Mouse (Mus musculus): Measurements from ENCODE around the gene Tex22. TPM values are rescaled to one million over a fixed set of nuclear protein-coding genes. Genes with fewer than 3 reads are reported as not detected.

Tex22 gene
- total and polyA plus RNA-seq, 3 experiments = 0.21 to 0.27 TPM; not detected in 1

GRCm38 (mm10) chr12:113049836-113050235 is 24.5 kb upstream of the Tex22 start:
- no peak for TF ChIP-seq EP300 (IDR thresholded peaks at IDR 0.05; ENCODE audit: insufficient read depth, low read depth, low read length)
- TF ChIP-seq CTCF (IDR thresholded peaks at IDR 0.05) = no peak
- no peak for TF ChIP-seq POLR2A (IDR thresholded peaks at IDR 0.05; ENCODE audit: insufficient read depth, low read depth, low read length)
- no peak overlapping the region for H3K4me3 ChIP-seq
- no peaks in the 10 kb centered on the region for H3K4me1 ChIP-seq (ENCODE audit: control insufficient read depth, insufficient read depth, low read length)
- no peaks in the 10 kb centered on the region for H3K27me3 ChIP-seq (ENCODE audit: control insufficient read depth, insufficient read depth, low read length)
- intact Hi-C loops (cut with DNase I) = no loop called here
- H3K27ac ChIP-seq = no peak overlapping the region
- no peak for DNase-seq
- H3K36me3 ChIP-seq (ENCODE audit: control insufficient read depth, insufficient read depth, low read length) = no peaks in the 10 kb centered on the region
- no peaks in the 10 kb centered on the region for H3K79me2 ChIP-seq (replicated peaks; ENCODE audit: control insufficient read depth, insufficient read depth, low read length)
- H3K9ac ChIP-seq (ENCODE audit: low read depth, low read length) = no peak overlapping the region
- 66% methylated on average over 9 of the region's 9 CpGs for WGBS

GRCm38 (mm10) chr12:113050671-113051070 is 23.6 kb upstream of the Tex22 start:
- H3K27me3 ChIP-seq (ENCODE audit: control insufficient read depth, insufficient read depth, low read length) = no peaks in the 10 kb centered on the region
- no peak for DNase-seq
- no peak overlapping the region for H3K27ac ChIP-seq
- H3K4me3 ChIP-seq = no peak overlapping the region
- peaks cover under 1% of the 10 kb centered on the region for H3K4me1 ChIP-seq (ENCODE audit: control insufficient read depth, insufficient read depth, low read length)
- no peak for TF ChIP-seq CTCF (IDR thresholded peaks at IDR 0.05)
- TF ChIP-seq EP300 (IDR thresholded peaks at IDR 0.05; ENCODE audit: insufficient read depth, low read depth, low read length) = no peak
- TF ChIP-seq POLR2A (IDR thresholded peaks at IDR 0.05; ENCODE audit: insufficient read depth, low read depth, low read length) = no peak
- H3K36me3 ChIP-seq (ENCODE audit: control insufficient read depth, insufficient read depth, low read length) = no peaks in the 10 kb centered on the region; the same call in 1 of the 2 replicates
- no peaks in the 10 kb centered on the region for H3K79me2 ChIP-seq (replicated peaks; ENCODE audit: control insufficient read depth, insufficient read depth, low read length)
- intact Hi-C loops (cut with DNase I) = no loop called here
- H3K9ac ChIP-seq (ENCODE audit: low read depth, low read length) = no peak overlapping the region
- 91% methylated on average over 12 of the region's 12 CpGs for WGBS

GRCm38 (mm10) chr12:113051628-113052403 is 22.5 kb upstream of the Tex22 start:
- Histone ChIP-seq H3K27me3 (ENCODE audit: control insufficient read depth, insufficient read depth, low read length) (no peaks in the 10 kb centered on the region), H3K4me1 (ENCODE audit: control insufficient read depth, insufficient read depth, low read length) (peaks cover 4% of the 10 kb centered on the region), H3K79me2 (replicated peaks; ENCODE audit: control insufficient read depth, insufficient read depth, low read length) (no peaks in the 10 kb centered on the region), H3K4me3 (no peak overlapping the region), H3K36me3 (ENCODE audit: control insufficient read depth, insufficient read depth, low read length) (no peaks in the 10 kb centered on the region; the same call in 1 of the 2 replicates), H3K9ac (ENCODE audit: low read depth, low read length) (no peak overlapping the region), H3K27ac (no peak overlapping the region)
- DNase-seq = no peak
- TF ChIP-seq EP300 (IDR thresholded peaks at IDR 0.05; ENCODE audit: insufficient read depth, low read depth, low read length) (no peak), POLR2A (IDR thresholded peaks at IDR 0.05; ENCODE audit: insufficient read depth, low read depth, low read length) (no peak), CTCF (IDR thresholded peaks at IDR 0.05) (no peak)
- intact Hi-C loops (cut with DNase I) = no loop called here
- 51% methylated on average over 9 of the region's 9 CpGs for WGBS

GRCm38 (mm10) chr12:113056089-113056488 is 18.2 kb upstream of the Tex22 start:
- intact Hi-C loops (cut with DNase I) = loop anchor here (5.0 kb wide), 1 partner anchor 76 kb away; no protein-coding TSS in a partner anchor
- H3K79me2 ChIP-seq (replicated peaks; ENCODE audit: control insufficient read depth, insufficient read depth, low read length) = no peaks in the 10 kb centered on the region
- TF ChIP-seq EP300 (IDR thresholded peaks at IDR 0.05; ENCODE audit: insufficient read depth, low read depth, low read length) (peak; percentile 72; the same call in 1 of the 2 replicates), POLR2A (IDR thresholded peaks at IDR 0.05; ENCODE audit: insufficient read depth, low read depth, low read length) (no peak)
- no peak overlapping the region for H3K4me3 ChIP-seq
- H3K27me3 ChIP-seq (ENCODE audit: control insufficient read depth, insufficient read depth, low read length) = no peaks in the 10 kb centered on the region
- H3K27ac ChIP-seq = peak overlapping the region; percentile 54; the same call in 1 of the 2 replicates
- no peak for DNase-seq
- H3K9ac ChIP-seq (ENCODE audit: low read depth, low read length) = no peak overlapping the region
- 41% methylated on average over 8 of the region's 8 CpGs for WGBS
- H3K4me1 ChIP-seq (ENCODE audit: control insufficient read depth, insufficient read depth, low read length) = peaks cover 5% of the 10 kb centered on the region
- H3K36me3 ChIP-seq (ENCODE audit: control insufficient read depth, insufficient read depth, low read length) = no peaks in the 10 kb centered on the region; the same call in 1 of the 2 replicates

- WGBS = 97% methylated on average over 5 of the region's 5 CpGs
- Histone ChIP-seq H3K9ac (ENCODE audit: low read depth, low read length) (no peak overlapping the region), H3K4me3 (no peak overlapping the region), H3K4me1 (ENCODE audit: control insufficient read depth, insufficient read depth, low read length) (peaks cover 5% of the 10 kb centered on the region), H3K36me3 (ENCODE audit: control insufficient read depth, insufficient read depth, low read length) (no peaks in the 10 kb centered on the region; the same call in 1 of the 2 replicates), H3K27me3 (ENCODE audit: control insufficient read depth, insufficient read depth, low read length) (no peaks in the 10 kb centered on the region), H3K27ac (no peak overlapping the region), H3K79me2 (replicated peaks; ENCODE audit: control insufficient read depth, insufficient read depth, low read length) (no peaks in the 10 kb centered on the region)
- TF ChIP-seq POLR2A (IDR thresholded peaks at IDR 0.05; ENCODE audit: insufficient read depth, low read depth, low read length) (no peak), EP300 (IDR thresholded peaks at IDR 0.05; ENCODE audit: insufficient read depth, low read depth, low read length) (no peak), CTCF (IDR thresholded peaks at IDR 0.05) (no peak)
- DNase-seq = no peak
- intact Hi-C loops (cut with DNase I) = no loop called here
Measured at GRCm38 (mm10) chr12:113060178-113060577, 14.1 kb upstream of the Tex22 start.

- no peaks in the 10 kb centered on the region for H3K27me3 ChIP-seq (ENCODE audit: control insufficient read depth, insufficient read depth, low read length)
- H3K79me2 ChIP-seq (replicated peaks; ENCODE audit: control insufficient read depth, insufficient read depth, low read length) = no peaks in the 10 kb centered on the region
- intact Hi-C loops (cut with DNase I) = no loop called here
- no peak for TF ChIP-seq EP300 (IDR thresholded peaks at IDR 0.05; ENCODE audit: insufficient read depth, low read depth, low read length)
- no peak for TF ChIP-seq POLR2A (IDR thresholded peaks at IDR 0.05; ENCODE audit: insufficient read depth, low read depth, low read length)
- TF ChIP-seq CTCF (IDR thresholded peaks at IDR 0.05) = no peak
- no peak overlapping the region for H3K9ac ChIP-seq (ENCODE audit: low read depth, low read length)
- no peaks in the 10 kb centered on the region for H3K36me3 ChIP-seq (ENCODE audit: control insufficient read depth, insufficient read depth, low read length)
- 78% methylated on average over 9 of the region's 9 CpGs for WGBS
- H3K4me1 ChIP-seq (ENCODE audit: control insufficient read depth, insufficient read depth, low read length) = peaks cover 3% of the 10 kb centered on the region; the same call in 1 of the 2 replicates
- DNase-seq = no peak
- no peak overlapping the region for H3K27ac ChIP-seq
- no peak overlapping the region for H3K4me3 ChIP-seq
Measured at GRCm38 (mm10) chr12:113061606-113062005, 12.7 kb upstream of the Tex22 start.

All from heart, adult 2 months (tissue).